Mouse (Mus musculus) embryo, embryonic 11 days (tissue): Measurements from ENCODE around the gene Med29.
A peak's percentile ranks its signal among the peaks of the same experiment; 100 is the strongest.
"Not testable (repeated sequence)": the region's sequence is repeated elsewhere in the genome, so short reads cannot be mapped to it uniquely, and the experiment has no call there.

Experiments
- DNase-seq: peaks from one replicate; pipeline ENCODE4 v3.0.0-alpha.2; 2015

The Med29 gene

GRCm38 (mm10) chr7:28395425-28395824 is 2.9 kb upstream of the Med29 start:
- DNase-seq, result no peak

GRCm38 (mm10) chr7:28393272-28393951 is 904 bp upstream of the Med29 start:
- no peak for DNase-seq

- DNase-seq, result no peak
Measured at GRCm38 (mm10) chr7:28390331-28390730, 2.2 kb downstream of the Med29 start.

- not testable (repeated sequence) for DNase-seq
Measured at GRCm38 (mm10) chr7:28387384-28387783, 5.1 kb downstream of the Med29 start.

GRCm38 (mm10) chr7:28386877-28387276 is 5.6 kb downstream of the Med29 start:
- DNase-seq, result not testable (repeated sequence)

GRCm38 (mm10) chr7:28386462-28386861 is 6.0 kb downstream of the Med29 start:
- peak; percentile 89 for DNase-seq

GRCm38 (mm10) chr7:28386007-28386406 is 6.5 kb downstream of the Med29 start:
- DNase-seq, result no peak

- no peak for DNase-seq
Measured at GRCm38 (mm10) chr7:28385196-28385595, 7.3 kb downstream of the Med29 start.

- no peak for DNase-seq
Measured at GRCm38 (mm10) chr7:28384162-28384561, 8.3 kb downstream of the Med29 start.

- DNase-seq, result no peak
Measured at GRCm38 (mm10) chr7:28383606-28384005, 8.9 kb downstream of the Med29 start.

- no peak for DNase-seq
Measured at GRCm38 (mm10) chr7:28382981-28383396, 9.5 kb downstream of the Med29 start.

- DNase-seq, result peak; percentile 34
Measured at GRCm38 (mm10) chr7:28382347-28382951, 10.1 kb downstream of the Med29 start.

GRCm38 (mm10) chr7:28381938-28382337 is 10.6 kb downstream of the Med29 start:
- DNase-seq, result peak; percentile 89

- DNase-seq, result peak; percentile 71
Measured at GRCm38 (mm10) chr7:28381017-28381790, 11.3 kb downstream of the Med29 start.

GRCm38 (mm10) chr7:28380237-28381016 is 12.1 kb downstream of the Med29 start, which contains the start of gene Zfp36:
Gene Zfp36, minus strand, starts transcription at chr7:28380253.
- DNase-seq, result no peak

- peak; percentile 94 for DNase-seq
Measured at GRCm38 (mm10) chr7:28378769-28379651, 13.5 kb downstream of the Med29 start.

- DNase-seq, result no peak
Measured at GRCm38 (mm10) chr7:28378066-28378690, 14.3 kb downstream of the Med29 start.

- DNase-seq, result no peak
Measured at GRCm38 (mm10) chr7:28377190-28378065, 15.1 kb downstream of the Med29 start.

GRCm38 (mm10) chr7:28376011-28376771 is 16.3 kb downstream of the Med29 start:
- DNase-seq, result peak; percentile 72
